Mouse (Mus musculus): ENCODE data around the gene Cyp4f13. TPM values are rescaled to one million over a fixed set of nuclear protein-coding genes. Genes with fewer than 3 reads are reported as not detected.

Cyp4f13 gene
- polyA plus RNA-seq, 1 experiment: 112 TPM

DNA sequence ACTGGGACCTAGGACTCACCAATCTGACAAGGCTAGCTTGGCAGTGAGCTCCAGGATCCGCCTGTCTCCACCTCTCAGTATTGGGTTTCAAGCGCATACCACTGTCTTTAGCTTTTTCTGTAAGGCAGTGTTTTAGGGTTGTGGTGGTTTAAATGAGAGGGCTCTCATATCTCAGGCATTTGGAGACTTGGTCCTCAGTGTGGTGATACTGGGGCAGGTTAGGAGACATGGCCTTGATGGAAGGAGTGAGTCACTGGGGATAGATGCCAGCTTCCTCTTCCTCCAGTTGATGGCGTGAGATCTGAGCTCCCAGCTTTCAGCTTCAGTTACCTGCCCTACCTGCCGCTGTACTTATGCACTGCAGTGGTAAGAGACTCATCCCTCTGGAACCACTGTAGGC is 7.4 kb downstream of the Cyp4f13 start:
- Histone ChIP-seq H3K27ac (ENCODE audit: insufficient read depth, low read depth, low read length) (no peak overlapping the region), H3K4me1 (ENCODE audit: control insufficient read depth, insufficient read depth, insufficient read length, low read length) (peaks cover 9% of the 10 kb centered on the region; the same call in 1 of the 2 replicates), H3K36me3 (ENCODE audit: control insufficient read depth, insufficient read depth, low read length) (peaks cover 9% of the 10 kb centered on the region), H3K27me3 (ENCODE audit: control insufficient read depth, insufficient read depth, low read length) (no peaks in the 10 kb centered on the region), H3K4me3 (ENCODE audit: low read depth, low read length) (no peak overlapping the region)
- no peak for TF ChIP-seq CTCF (IDR thresholded peaks at IDR 0.05; ENCODE audit: extremely low read depth, insufficient read length, insufficient replicate concordance, low read depth, low read length)
- 76% methylated on average over 4 of the region's 4 CpGs for WGBS

DNA sequence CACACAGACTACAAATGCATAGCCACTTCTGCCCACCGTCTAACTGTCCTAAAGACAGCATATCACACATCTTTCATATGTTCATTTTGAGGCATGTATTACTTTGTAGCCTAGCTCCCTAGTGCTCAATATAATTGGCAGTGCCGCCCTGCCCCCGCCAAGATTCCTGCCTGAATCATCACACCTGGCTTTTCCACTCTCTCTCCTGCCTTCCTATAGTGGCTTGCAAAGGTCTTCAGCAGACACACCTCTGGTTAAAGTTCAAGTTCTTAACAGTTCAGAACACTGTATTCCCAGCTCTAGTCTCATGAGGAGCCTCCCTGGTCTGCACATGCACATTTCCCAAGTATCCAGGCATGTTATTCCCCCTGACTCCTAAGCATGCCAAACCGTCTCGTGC is 19.4 kb downstream of the Cyp4f13 start:
- Histone ChIP-seq H3K36me3 (ENCODE audit: control insufficient read depth, insufficient read depth, low read length) (peaks cover 2% of the 10 kb centered on the region; the same call in 1 of the 2 replicates), H3K4me1 (ENCODE audit: control insufficient read depth, insufficient read depth, insufficient read length, low read length) (peaks cover 46% of the 10 kb centered on the region), H3K4me3 (ENCODE audit: low read depth, low read length) (no peak overlapping the region), H3K27me3 (ENCODE audit: control insufficient read depth, insufficient read depth, low read length) (no peaks in the 10 kb centered on the region), H3K27ac (ENCODE audit: insufficient read depth, low read depth, low read length) (peak overlapping the region; percentile 96)
- WGBS: 31% methylated on average over 5 of the region's 5 CpGs
- TF ChIP-seq POLR2A (IDR thresholded peaks at IDR 0.05; ENCODE audit: low read depth, low read length): no peak

- H3K27me3 ChIP-seq (ENCODE audit: control insufficient read depth, insufficient read depth, low read length): no peaks in the 10 kb centered on the region
- H3K27ac ChIP-seq (ENCODE audit: insufficient read depth, low read depth, low read length): peak overlapping the region; percentile 100
- H3K36me3 ChIP-seq (ENCODE audit: control insufficient read depth, insufficient read depth, low read length): peaks cover 2% of the 10 kb centered on the region; the same call in 1 of the 2 replicates
- peaks cover 48% of the 10 kb centered on the region for H3K4me1 ChIP-seq (ENCODE audit: control insufficient read depth, insufficient read depth, insufficient read length, low read length)
- H3K4me3 ChIP-seq (ENCODE audit: low read depth, low read length): peak overlapping the region; percentile 67
- TF ChIP-seq POLR2A (IDR thresholded peaks at IDR 0.05; ENCODE audit: low read depth, low read length) (peak; percentile 67), CTCF (IDR thresholded peaks at IDR 0.05; ENCODE audit: extremely low read depth, insufficient read length, insufficient replicate concordance, low read depth, low read length) (no peak)
- WGBS: 10% methylated on average over 32 of the region's 32 CpGs
Observed at GRCm38 (mm10) chr17:32924658-32925312, 22.4 kb downstream of the Cyp4f13 start.

DNA sequence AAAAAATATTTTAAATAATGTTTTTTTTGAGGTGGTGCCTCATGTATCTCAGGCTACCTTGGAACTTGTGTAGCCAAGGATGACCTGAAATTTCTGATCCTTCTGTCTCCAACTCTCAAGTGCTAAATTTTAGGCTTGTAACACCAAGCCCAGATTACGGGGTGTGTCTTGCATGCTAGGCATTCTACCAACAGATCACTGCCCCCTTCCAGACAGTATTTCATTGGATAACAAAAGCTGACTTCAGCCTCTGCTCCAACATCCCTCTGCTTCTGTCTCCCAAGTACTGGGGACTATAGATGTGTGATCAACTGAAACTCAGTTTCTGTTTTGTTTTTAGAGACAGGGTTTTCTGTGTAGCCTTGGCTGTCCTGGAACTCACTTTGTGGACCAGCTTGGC is 23.5 kb downstream of the Cyp4f13 start:
- 88% methylated on average over 1 of the region's 1 CpGs for WGBS
- peak overlapping the region; percentile 79; the same call in 1 of the 2 replicates for H3K27ac ChIP-seq (ENCODE audit: insufficient read depth, low read depth, low read length)
- TF ChIP-seq CTCF (IDR thresholded peaks at IDR 0.05; ENCODE audit: extremely low read depth, insufficient read length, insufficient replicate concordance, low read depth, low read length): no peak
- TF ChIP-seq POLR2A (IDR thresholded peaks at IDR 0.05; ENCODE audit: low read depth, low read length): no peak
- peaks cover 47% of the 10 kb centered on the region for H3K4me1 ChIP-seq (ENCODE audit: control insufficient read depth, insufficient read depth, insufficient read length, low read length)
- no peak overlapping the region for H3K4me3 ChIP-seq (ENCODE audit: low read depth, low read length)
- H3K27me3 ChIP-seq (ENCODE audit: control insufficient read depth, insufficient read depth, low read length): no peaks in the 10 kb centered on the region
- H3K36me3 ChIP-seq (ENCODE audit: control insufficient read depth, insufficient read depth, low read length): peaks cover 2% of the 10 kb centered on the region; the same call in 1 of the 2 replicates

DNA sequence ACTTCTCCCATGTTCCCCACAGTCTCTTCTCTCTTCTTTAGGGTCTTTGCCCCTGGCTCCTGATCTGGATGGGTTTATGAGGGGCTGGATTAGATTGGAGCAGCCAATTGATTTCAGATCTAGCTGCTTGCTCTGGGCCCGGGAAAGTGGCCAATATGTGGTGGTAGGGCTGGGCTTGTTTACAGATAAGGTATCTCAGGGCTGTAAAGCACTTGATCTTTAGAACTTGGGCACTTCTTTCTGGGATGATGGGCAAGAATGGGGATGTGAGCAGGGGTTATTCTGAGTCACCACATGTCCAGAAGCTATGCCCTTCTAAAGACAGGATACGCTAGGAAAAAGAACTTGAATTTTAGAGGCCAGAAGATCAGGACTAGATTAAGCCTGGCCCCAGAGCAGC is 28.1 kb downstream of the Cyp4f13 start:
- TF ChIP-seq POLR2A (IDR thresholded peaks at IDR 0.05; ENCODE audit: low read depth, low read length) (no peak), CTCF (IDR thresholded peaks at IDR 0.05; ENCODE audit: extremely low read depth, insufficient read length, insufficient replicate concordance, low read depth, low read length) (no peak)
- H3K4me3 ChIP-seq (ENCODE audit: low read depth, low read length): no peak overlapping the region
- 23% methylated on average over 2 of the region's 2 CpGs for WGBS
- peaks cover 28% of the 10 kb centered on the region; the same call in 1 of the 2 replicates for H3K4me1 ChIP-seq (ENCODE audit: control insufficient read depth, insufficient read depth, insufficient read length, low read length)
- peak overlapping the region; percentile 98 for H3K27ac ChIP-seq (ENCODE audit: insufficient read depth, low read depth, low read length)
- H3K36me3 ChIP-seq (ENCODE audit: control insufficient read depth, insufficient read depth, low read length): peaks cover 6% of the 10 kb centered on the region
- no peaks in the 10 kb centered on the region for H3K27me3 ChIP-seq (ENCODE audit: control insufficient read depth, insufficient read depth, low read length)

DNA sequence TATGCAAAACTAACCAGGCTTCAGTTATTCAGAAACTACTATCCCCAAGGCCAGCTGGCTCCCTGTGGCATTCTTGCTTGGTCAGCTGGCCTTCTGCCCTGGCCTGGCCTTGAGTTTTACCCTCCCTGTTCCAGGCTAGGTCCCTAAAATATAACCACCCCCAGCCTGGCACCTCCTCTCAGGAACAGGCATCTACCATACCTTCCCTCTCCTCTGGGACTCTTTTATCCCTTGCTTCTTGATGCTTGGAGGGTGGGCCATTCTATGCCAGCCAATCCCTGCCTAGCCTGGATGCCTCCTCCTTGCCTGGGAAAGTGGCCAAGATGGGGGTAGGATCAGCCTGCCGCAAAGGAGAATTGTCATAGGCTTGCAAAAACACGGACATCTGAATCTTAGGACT is 30.1 kb downstream of the Cyp4f13 start, which contains the start of gene Cyp4f14:
Gene Cyp4f14, minus strand, starts transcription at position 212 of the 400 bp plus-strand sequence.
- TF ChIP-seq POLR2A (IDR thresholded peaks at IDR 0.05; ENCODE audit: low read depth, low read length): peak; percentile 93; the same call in 1 of the 2 replicates
- no peak for TF ChIP-seq CTCF (IDR thresholded peaks at IDR 0.05; ENCODE audit: extremely low read depth, insufficient read length, insufficient replicate concordance, low read depth, low read length)
- peak within 1 kb of the TSS; percentile 57 for H3K4me3 ChIP-seq (ENCODE audit: low read depth, low read length)
- H3K4me1 ChIP-seq (ENCODE audit: control insufficient read depth, insufficient read depth, insufficient read length, low read length): peaks cover 26% of the 10 kb centered on the region; the same call in 1 of the 2 replicates
- WGBS: 28% methylated on average over 2 of the region's 2 CpGs
- peak within 1 kb of the TSS; percentile 89 for H3K27ac ChIP-seq (ENCODE audit: insufficient read depth, low read depth, low read length)
- H3K36me3 ChIP-seq (ENCODE audit: control insufficient read depth, insufficient read depth, low read length): peaks cover 19% of the 10 kb centered on the region
- no peaks in the 10 kb centered on the region for H3K27me3 ChIP-seq (ENCODE audit: control insufficient read depth, insufficient read depth, low read length)

- Histone ChIP-seq H3K27me3 (ENCODE audit: control insufficient read depth, insufficient read depth, low read length) (no peaks in the 10 kb centered on the region), H3K4me3 (ENCODE audit: low read depth, low read length) (peak overlapping the region; percentile 59), H3K27ac (ENCODE audit: insufficient read depth, low read depth, low read length) (peak overlapping the region; percentile 89), H3K4me1 (ENCODE audit: control insufficient read depth, insufficient read depth, insufficient read length, low read length) (peaks cover 32% of the 10 kb centered on the region; the same call in 1 of the 2 replicates), H3K36me3 (ENCODE audit: control insufficient read depth, insufficient read depth, low read length) (peaks cover 30% of the 10 kb centered on the region)
- 29% methylated on average over 1 of the region's 1 CpGs for WGBS
- TF ChIP-seq POLR2A (IDR thresholded peaks at IDR 0.05; ENCODE audit: low read depth, low read length): no peak; the same call in 1 of the 2 replicates
- TF ChIP-seq CTCF (IDR thresholded peaks at IDR 0.05; ENCODE audit: extremely low read depth, insufficient read length, insufficient replicate concordance, low read depth, low read length): no peak
Observed at GRCm38 (mm10) chr17:32916075-32916474, 31.1 kb downstream of the Cyp4f13 start.

All from small intestine, adult 2 months (tissue).